Mouse (Mus musculus): ENCODE data around the gene Efcab10. TPM values are rescaled to one million over a fixed set of nuclear protein-coding genes. Genes with fewer than 3 reads are reported as not detected.

The Efcab10 gene
- total RNA-seq (2021), result 1 to 10 TPM; 2.2 to 3.2 TPM
- long read RNA-seq, experiment 1, transcript Efcab10-201 (4 exons, 673 nt), result major isoform, 7 of 8 reads
- long read RNA-seq, experiment 1, partial matches to known transcripts, result 0 of 8 reads
- long read RNA-seq, experiment 1, other reads (novel, unspliced or antisense), result 1 of 8 reads
- long read RNA-seq, experiment 2, transcript Efcab10-201 (4 exons, 673 nt), result major isoform, 9 of 9 reads
- long read RNA-seq, experiment 2, partial matches to known transcripts, result 0 of 9 reads
- long read RNA-seq, experiment 2, other reads (novel, unspliced or antisense), result 0 of 9 reads

DNA sequence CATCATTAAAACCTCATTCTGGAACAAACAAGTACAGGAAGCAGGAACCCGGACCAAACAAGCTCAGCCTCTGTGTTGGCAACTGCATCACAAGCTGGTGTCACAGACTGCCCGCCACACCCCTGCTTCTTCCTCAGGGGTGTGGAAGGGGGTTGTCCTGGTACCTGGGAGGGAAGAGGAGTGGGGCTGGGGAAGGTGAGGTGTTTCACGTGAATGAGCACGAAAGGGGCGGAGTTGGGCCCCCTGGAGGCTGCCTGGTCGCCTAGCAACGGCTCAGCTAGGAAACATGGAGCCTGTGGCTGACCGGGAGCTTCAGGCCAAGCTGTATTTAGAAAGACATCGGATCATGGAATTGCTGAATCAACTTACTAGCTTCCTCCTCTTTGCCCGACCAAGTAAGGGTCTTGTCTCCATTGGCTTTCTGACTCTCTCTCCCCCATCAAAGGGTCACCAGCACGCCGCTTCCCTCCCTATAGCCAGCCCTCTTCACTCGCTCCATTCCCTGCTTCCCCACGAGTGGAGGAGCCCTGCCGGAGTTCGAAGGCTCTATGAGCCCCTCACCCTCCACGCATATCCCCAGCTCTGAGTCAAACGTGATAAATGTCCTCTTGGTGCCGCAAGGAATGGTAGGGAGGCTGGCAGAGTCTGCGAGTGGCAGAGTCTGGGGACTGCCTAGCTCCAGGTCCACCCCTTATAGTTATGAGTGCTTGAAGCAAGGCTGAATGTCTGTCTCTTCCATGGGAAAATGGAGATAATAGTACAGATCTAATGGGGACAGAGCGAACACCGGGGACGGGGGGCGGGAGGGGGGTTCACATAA is at the start of gene Efcab10:
Efcab10 (plus strand) TSS at position 51 of the 820 bp plus-strand sequence.
- Histone ChIP-seq H3K27ac (peak within 1 kb of the TSS; percentile 88), H3K4me3 (peak within 1 kb of the TSS; percentile 51)
- DNase-seq (ENCODE audit: low spot score in 2 of 2), result peak; percentile 61 to 62
- 0 out of 2 replicates have a peak, but pooled peaks have one; percentile 10 for TF ChIP-seq CTCF (conservative IDR thresholded peaks at IDR 0.05)

DNA sequence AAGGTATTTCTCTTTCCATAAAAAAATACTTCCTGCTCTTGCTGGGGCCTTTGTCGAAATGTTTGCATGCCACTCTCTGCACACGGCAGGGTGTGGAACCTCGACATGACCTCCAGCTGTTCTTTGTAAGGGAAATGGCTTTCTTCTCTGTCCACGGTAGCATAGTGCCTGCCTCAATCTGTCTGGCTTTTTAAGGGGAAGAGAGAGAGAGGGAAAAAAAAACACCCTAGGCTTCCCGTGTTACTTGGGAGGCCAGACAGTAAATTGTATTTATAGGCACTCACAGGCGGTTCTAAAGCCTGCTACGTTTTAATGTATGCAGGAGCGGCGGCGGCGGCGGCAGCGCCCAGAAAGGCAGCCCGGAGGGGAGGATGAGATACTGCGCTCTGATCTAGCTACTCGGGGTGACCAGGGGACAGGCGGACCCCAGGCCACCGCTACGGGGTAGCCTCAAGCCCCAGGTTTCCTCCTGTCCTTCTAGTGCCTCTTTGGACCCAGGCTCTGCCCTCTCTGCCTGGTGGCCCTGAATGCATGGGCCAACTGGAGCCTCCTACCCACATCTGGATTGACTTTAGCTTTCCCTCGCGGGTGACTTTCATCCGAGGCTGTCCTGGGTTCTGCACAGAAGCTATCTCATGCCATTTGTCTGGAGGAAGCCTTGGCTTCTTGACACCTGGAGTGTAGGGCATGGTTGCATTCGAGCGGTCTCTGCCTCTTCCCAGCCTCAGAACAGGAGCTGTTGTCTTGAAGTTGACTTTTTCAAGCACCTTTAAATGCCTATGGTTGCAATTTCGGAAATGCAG is 49.5 kb upstream of the Efcab10 start:
- H3K27ac ChIP-seq, result no peak overlapping the region
- TF ChIP-seq CTCF (conservative IDR thresholded peaks at IDR 0.05), result no peak
- no peak for DNase-seq (ENCODE audit: low spot score in 2 of 2)
- H3K4me3 ChIP-seq, result no peak overlapping the region

DNA sequence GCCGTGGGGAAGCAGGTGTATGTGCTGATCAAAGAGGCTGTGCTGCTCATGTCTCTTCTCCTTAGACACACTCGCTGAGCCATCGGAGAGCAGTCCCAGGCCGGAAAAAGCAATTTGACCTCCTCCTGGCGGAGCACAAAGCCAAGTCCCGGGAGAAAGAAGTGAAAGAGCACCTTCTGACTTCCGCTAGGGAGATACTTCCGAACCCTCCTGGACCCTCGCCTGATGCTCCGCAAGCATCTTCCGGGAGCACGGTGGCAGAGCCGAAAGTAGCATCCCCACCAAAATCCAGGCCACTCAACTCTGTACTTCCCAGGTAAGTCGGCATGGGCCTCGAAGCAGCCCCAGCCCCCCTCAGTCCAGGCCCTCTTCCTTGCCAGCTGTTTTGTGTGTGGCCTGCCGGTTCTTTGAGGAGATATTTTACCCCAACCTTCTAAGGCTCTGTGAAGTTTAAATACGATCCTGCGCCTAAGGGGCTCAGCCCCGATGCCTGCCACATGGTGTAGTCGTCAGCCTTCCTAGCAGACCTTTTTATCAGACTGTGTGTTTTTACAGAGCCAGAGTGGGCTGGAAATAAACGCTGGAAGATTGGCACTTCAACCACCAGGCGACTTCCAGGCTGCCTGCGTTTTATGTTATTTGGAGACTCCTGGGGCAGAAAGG is 48.8 kb upstream of the Efcab10 start:
- no peak overlapping the region for H3K4me3 ChIP-seq
- no peak overlapping the region for H3K27ac ChIP-seq
- TF ChIP-seq CTCF (conservative IDR thresholded peaks at IDR 0.05), result 0 out of 2 replicates have a peak, but pooled peaks have one; percentile 23
- DNase-seq (ENCODE audit: low spot score in 2 of 2), result no peak

DNA sequence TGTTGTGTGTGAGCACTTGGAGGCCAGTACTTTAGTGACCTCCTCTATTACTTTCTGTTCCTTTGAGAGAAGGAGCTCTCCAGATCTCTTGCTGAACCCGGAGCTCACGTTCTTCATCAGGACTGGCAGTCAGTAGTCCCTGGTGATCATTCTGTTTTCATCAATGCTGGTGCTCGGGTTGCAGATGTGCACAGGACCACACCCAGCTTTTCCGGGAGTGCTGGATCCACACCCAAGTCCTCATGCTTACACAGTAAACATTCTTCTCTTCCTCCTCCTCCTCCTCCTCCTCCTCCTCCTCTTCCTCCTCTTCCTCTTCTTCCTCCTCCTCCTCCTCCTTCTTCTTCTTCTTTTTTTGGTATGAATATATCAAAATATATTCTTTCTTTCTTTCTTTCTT is 42.0 kb upstream of the Efcab10 start:
- no peak overlapping the region for H3K4me3 ChIP-seq

DNA sequence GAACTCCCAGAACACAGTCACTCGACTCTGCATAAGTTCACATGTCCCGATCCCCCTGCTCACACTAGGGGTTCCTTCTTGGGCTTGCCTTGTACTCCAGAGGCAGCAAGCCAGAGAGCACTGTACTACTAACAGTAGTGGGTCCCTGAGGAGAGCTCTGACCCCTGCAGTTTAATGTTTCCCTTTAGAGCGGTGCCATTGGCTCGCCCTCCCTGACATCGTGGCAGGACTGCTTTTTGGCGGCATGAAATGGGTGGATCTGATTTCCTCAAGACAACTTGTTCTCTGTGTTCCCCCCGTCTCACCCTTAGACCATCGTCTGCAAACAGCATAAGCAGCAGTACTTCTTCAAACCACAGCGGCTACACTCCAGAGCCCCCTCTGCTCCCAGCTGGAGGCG is 36.3 kb upstream of the Efcab10 start:
- Histone ChIP-seq H3K27ac (no peak overlapping the region), H3K4me3 (no peak overlapping the region)
- no peak for DNase-seq (ENCODE audit: low spot score in 2 of 2)
- TF ChIP-seq CTCF (conservative IDR thresholded peaks at IDR 0.05), result no peak

More for the DNA sequence above, 42.0 kb upstream of the Efcab10 start:
- no peak overlapping the region for H3K27ac ChIP-seq
- no peak for DNase-seq (ENCODE audit: low spot score in 2 of 2)
- no peak for TF ChIP-seq CTCF (conservative IDR thresholded peaks at IDR 0.05)

DNA sequence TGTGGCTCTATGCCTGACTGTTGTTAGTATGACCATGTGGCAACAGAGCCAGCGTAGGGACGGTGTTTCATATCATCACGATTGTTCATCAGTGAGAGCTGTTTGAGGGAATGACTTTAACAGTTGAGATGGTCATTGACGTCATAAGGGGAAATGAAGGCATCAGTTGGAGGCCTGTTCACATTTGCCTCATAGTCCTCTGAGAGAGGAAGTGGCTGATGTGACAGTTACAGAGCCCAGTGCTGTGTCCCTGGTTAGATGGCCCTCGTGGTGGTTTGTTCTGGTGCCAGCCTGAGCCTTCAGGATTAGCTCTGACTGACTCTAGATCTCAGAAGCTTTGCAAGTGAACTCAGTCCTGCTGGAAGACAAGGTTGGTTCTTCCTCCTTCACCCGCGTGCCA is 35.4 kb upstream of the Efcab10 start:
- no peak for TF ChIP-seq CTCF (conservative IDR thresholded peaks at IDR 0.05)
- H3K4me3 ChIP-seq, result no peak overlapping the region
- no peak overlapping the region for H3K27ac ChIP-seq
- no peak for DNase-seq (ENCODE audit: low spot score in 2 of 2)

DNA sequence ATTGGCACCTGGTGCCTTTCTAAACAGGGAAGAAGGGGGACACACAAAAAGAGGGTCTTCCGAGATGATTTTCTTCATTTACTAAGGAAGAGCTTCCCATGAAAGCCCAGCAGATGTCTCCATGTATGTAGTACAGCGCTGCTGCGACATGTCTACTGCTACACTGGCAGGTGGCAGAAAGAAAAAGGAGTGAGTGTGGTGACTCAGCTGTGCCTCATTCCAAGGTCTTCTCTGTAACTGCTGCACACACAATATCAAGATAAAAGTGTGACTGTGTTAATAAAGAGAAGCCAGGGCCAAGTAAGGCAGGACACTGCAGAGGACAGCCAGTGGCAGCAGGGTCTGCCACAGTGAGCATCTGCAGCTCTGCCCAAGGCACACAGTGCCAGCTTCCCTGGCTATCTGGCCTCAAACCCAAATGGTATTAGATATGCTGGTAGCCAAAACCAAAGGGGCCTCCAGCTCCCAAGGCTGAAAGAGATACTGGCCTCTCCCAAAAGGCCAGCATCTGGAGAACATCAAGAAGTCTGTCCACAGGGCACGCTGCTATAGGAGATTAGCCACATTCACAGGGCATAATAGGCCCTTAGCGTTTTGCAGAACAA is 34.7 kb upstream of the Efcab10 start:
- TF ChIP-seq CTCF (conservative IDR thresholded peaks at IDR 0.05), result no peak
- Histone ChIP-seq H3K4me3 (no peak overlapping the region), H3K27ac (peak overlapping the region; percentile 56)
- DNase-seq (ENCODE audit: low spot score in 2 of 2), result no peak

DNA sequence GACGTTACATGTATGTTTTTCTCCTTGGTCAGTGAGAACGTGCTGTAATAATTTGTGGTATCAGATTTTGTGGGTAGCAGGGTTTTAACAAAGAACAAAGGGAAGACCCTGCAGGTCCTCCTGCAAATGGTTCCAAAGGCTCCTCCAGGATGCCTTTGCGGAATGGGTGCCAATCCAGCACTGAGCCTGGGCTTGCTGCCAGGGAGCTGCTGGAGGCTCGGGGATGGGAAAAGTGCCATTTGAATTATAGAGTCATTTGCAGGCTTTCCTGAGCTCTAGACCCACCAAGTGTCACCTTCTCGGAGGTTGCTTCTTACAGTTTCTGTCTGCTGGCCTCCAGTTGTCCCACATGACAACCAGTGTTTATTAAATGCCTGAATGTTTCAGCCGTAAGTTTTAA is 33.9 kb upstream of the Efcab10 start:
- DNase-seq (ENCODE audit: low spot score in 2 of 2), result peak; percentile 63 to 81
- peak overlapping the region; percentile 37 for H3K27ac ChIP-seq
- no peak for TF ChIP-seq CTCF (conservative IDR thresholded peaks at IDR 0.05)

DNA sequence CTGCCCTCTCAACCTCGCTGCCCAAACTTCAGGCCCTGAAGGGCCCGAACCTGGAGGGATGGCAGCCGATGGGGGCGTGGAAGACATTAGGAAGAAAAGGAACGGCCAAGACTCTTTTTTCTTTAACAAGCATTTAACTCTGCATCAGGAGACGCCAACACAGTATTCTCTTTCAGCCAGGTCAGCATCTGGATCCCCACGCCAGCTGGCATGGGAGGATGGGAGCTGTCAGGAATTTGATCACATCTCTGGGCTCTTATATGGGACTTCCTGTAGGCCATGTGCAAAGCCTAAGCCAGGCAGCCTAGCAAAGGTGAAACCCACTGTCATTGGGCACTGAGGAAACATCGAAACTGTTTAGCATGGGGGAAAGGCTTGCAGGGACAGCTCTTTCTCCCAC is 30.1 kb upstream of the Efcab10 start:
- TF ChIP-seq CTCF (conservative IDR thresholded peaks at IDR 0.05), result no peak
- H3K27ac ChIP-seq, result no peak overlapping the region

More for the DNA sequence above, 33.9 kb upstream of the Efcab10 start:
- no peak overlapping the region for H3K4me3 ChIP-seq

DNA sequence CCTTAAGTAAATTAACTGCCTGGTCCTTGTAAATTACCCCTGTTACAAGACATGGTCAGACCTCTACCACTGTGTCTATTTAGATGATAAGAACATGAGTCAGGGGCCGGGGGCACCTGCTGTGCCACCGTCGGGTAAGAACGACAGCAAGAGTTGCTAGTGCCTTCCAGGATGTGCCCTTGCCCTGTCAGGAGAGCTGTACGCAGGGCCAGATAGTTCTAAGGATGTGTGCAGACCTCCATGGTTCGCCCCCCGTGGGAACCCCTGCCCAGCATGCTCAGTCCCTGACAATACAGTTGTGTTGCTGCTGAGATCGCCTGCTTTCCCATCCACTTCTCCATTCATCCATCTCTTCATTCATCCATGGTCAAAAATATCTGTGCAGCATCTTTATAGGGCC is 29.5 kb upstream of the Efcab10 start:
- Histone ChIP-seq H3K4me3 (no peak overlapping the region), H3K27ac (no peak overlapping the region)
- TF ChIP-seq CTCF (conservative IDR thresholded peaks at IDR 0.05), result no peak
- no peak for DNase-seq (ENCODE audit: low spot score in 2 of 2)

More for the DNA sequence above, 30.1 kb upstream of the Efcab10 start:
- DNase-seq (ENCODE audit: low spot score in 2 of 2), result no peak
- H3K4me3 ChIP-seq, result no peak overlapping the region

DNA sequence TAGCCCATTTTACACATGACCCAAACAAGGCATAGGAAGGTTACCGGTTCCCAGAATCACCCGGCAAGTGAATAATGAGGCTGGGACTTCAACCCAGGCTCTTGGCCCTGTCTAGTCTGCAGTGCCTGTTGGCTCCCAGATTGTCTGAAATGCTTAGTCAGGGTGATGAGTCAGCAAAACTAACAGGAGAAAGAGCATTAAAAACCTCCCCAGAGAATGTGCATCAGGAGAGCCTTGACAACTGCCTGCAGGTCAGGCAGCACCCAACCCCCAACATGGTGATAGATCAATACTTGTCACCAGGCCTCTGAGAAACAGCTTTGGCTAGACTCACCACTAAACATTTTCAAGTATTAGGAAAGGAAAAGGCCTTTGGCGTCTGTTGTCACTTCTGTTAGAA is 25.1 kb upstream of the Efcab10 start:
- no peak overlapping the region for H3K4me3 ChIP-seq
- DNase-seq (ENCODE audit: low spot score in 2 of 2), result no peak
- no peak overlapping the region for H3K27ac ChIP-seq
- no peak for TF ChIP-seq CTCF (conservative IDR thresholded peaks at IDR 0.05)

Measured in layer of hippocampus, adult 2 months (tissue).